Mouse (Mus musculus): ENCODE measurements at regions not wholly inside any gene's neighbourhood (a gene's known extent, or its start where the extent isn't known, plus 50 kb on each side); places are given as distances from the start of the nearest gene placed in this dataset.

- TF ChIP-seq CTCF (IDR thresholded peaks at IDR 0.05; ENCODE audit: low read depth, low read length) (no peak), POLR2A (IDR thresholded peaks at IDR 0.05; ENCODE audit: extremely low read depth, insufficient read depth, low read length) (no peak)
Measured at GRCm38 (mm10) chr13:91279487-91279886, 55.7 kb upstream of the Atg10 start.
